Mouse (Mus musculus): ENCODE measurements around the gene Lsm2. TPM values are rescaled to one million over a fixed set of nuclear protein-coding genes. Genes with fewer than 3 reads are reported as not detected.
"Not testable (repeated sequence)": the region's sequence is repeated elsewhere in the genome, so short reads cannot be mapped to it uniquely, and the experiment has no call there.

The Lsm2 gene
- total and polyA plus RNA-seq, 2 experiments from 2014 or later, result 29.1 to 111 TPM

DNA sequence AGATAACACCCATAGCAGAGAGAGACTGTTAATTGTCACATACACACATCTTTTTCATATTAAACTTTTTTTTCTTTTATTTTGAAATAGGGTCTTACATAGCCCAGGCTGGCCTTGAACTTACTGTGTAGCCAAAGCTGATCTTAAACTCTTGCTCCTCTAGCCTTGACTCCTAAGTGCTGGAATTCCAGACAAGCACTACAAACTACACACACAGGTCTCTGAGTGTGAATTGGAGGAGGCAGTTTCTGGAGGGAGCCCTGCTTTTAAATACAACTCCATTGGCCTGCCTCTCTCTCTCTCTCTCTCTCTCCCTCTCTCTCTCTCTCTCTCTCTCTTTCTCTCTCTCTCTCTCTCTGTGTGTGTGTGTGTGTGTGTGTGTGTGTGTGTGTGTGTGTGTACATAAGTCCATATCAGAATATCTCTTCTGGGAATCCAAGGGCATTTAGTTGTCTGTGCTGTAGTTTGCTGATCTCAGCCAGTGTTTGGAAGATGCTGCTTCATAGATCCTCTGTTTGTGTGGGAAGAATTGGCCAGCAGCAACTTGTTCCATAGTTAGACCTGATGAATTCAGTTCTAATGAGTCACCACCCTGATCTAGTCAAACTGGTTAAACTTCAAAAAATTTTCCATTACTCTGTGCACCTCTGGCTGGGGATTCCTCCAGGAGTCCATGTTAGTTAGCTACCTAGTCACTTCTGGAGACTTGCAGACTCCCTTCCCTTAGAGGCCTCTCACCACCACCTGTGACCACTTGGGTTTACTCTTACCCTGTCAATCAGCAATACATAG is 20.8 kb upstream of the Lsm2 start:
- H3K27ac ChIP-seq (ENCODE audit: low read depth, low read length), result no peak overlapping the region
- no peak overlapping the region for H3K4me2 ChIP-seq (ENCODE audit: low read depth)
- H3K9me3 ChIP-seq (ENCODE audit: low read length), result no peaks in the 10 kb centered on the region
- no peak for ATAC-seq
- no peak overlapping the region for H3K4me3 ChIP-seq (ENCODE audit: low read depth, low read length)
- no peak overlapping the region for H3K9ac ChIP-seq
- no peak for DNase-seq
- H3K36me3 ChIP-seq (ENCODE audit: insufficient read depth), result no peaks in the 10 kb centered on the region
- no peaks in the 10 kb centered on the region for H3K4me1 ChIP-seq (ENCODE audit: insufficient read depth)
- no peak for TF ChIP-seq CTCF (IDR thresholded peaks at IDR 0.05; ENCODE audit: low read depth)
- peaks cover 3% of the 10 kb centered on the region for H3K27me3 ChIP-seq (ENCODE audit: insufficient read depth, low read length)

GRCm38 (mm10) chr17:34962125-34962524 is 19.5 kb upstream of the Lsm2 start:
- no peaks in the 10 kb centered on the region for H3K36me3 ChIP-seq (ENCODE audit: insufficient read depth)
- no peaks in the 10 kb centered on the region for H3K9me3 ChIP-seq (ENCODE audit: low read length)
- H3K4me3 ChIP-seq (ENCODE audit: low read depth, low read length), result no peak overlapping the region
- no peak for DNase-seq
- H3K4me1 ChIP-seq (ENCODE audit: insufficient read depth), result no peaks in the 10 kb centered on the region
- TF ChIP-seq CTCF (IDR thresholded peaks at IDR 0.05; ENCODE audit: low read depth), result no peak
- no peak overlapping the region for H3K27ac ChIP-seq (ENCODE audit: low read depth, low read length)
- WGBS, result 39% methylated on average over 3 of the region's 3 CpGs
- peaks cover 3% of the 10 kb centered on the region for H3K27me3 ChIP-seq (ENCODE audit: insufficient read depth, low read length)
- no peak for ATAC-seq
- H3K4me2 ChIP-seq (ENCODE audit: low read depth), result no peak overlapping the region
- H3K9ac ChIP-seq, result no peak overlapping the region

DNA sequence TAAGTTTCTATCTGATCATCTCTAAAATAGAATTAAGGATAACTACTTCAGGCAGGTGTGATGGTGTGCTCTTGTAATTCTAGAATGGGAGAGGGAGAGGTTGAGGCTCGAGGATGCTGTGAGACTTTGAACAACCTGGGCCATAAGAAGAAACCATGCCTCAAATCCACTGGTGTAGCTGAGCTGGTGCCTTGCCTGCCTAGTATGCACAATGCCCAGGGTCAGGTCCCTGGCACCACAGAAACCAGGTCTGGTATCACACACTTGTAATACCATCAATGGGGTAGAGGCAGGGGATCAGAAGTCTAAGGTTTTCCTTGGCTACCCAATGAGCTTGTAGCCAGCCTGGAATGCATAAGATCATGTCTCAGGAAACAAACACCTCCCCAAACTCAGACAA is 18.8 kb upstream of the Lsm2 start:
- Histone ChIP-seq H3K27ac (ENCODE audit: low read depth, low read length) (no peak overlapping the region), H3K4me3 (ENCODE audit: low read depth, low read length) (no peak overlapping the region), H3K27me3 (ENCODE audit: insufficient read depth, low read length) (peaks cover 3% of the 10 kb centered on the region), H3K4me1 (ENCODE audit: insufficient read depth) (no peaks in the 10 kb centered on the region), H3K4me2 (ENCODE audit: low read depth) (no peak overlapping the region), H3K9ac (no peak overlapping the region), H3K36me3 (ENCODE audit: insufficient read depth) (no peaks in the 10 kb centered on the region), H3K9me3 (ENCODE audit: low read length) (no peaks in the 10 kb centered on the region)
- no peak for DNase-seq
- WGBS, result 40% methylated on average over 1 of the region's 1 CpGs
- no peak for ATAC-seq
- no peak for TF ChIP-seq CTCF (IDR thresholded peaks at IDR 0.05; ENCODE audit: low read depth)

DNA sequence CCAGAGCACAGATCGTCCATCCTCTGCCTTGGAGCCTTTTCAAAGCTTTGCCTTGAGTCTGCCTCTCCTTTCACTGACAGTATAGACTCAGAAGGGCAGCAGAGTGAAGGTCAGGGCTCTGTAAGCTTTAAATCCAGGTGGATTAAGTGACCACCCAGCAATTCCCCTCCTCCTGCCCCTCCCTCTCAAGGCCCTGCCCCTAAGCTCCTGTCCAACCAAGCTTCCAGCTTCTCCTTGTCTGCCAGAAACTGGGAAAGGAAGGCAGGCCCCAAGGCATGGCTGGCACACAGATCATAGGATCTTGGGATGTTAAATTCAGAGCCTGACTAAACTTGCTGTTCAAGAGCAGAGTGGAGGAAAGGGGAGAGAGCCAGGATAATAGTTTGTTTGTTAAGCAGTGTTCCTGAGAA is 17.0 kb upstream of the Lsm2 start:
- H3K4me1 ChIP-seq (ENCODE audit: insufficient read depth), result no peaks in the 10 kb centered on the region
- no peak overlapping the region for H3K27ac ChIP-seq (ENCODE audit: low read depth, low read length)
- peaks cover 10% of the 10 kb centered on the region for H3K27me3 ChIP-seq (ENCODE audit: insufficient read depth, low read length)
- H3K4me2 ChIP-seq (ENCODE audit: low read depth), result no peak overlapping the region
- WGBS, result 20% methylated on average over 1 of the region's 1 CpGs
- H3K9ac ChIP-seq, result no peak overlapping the region
- TF ChIP-seq CTCF (IDR thresholded peaks at IDR 0.05; ENCODE audit: low read depth), result no peak
- H3K4me3 ChIP-seq (ENCODE audit: low read depth, low read length), result no peak overlapping the region
- no peaks in the 10 kb centered on the region for H3K36me3 ChIP-seq (ENCODE audit: insufficient read depth)
- no peaks in the 10 kb centered on the region for H3K9me3 ChIP-seq (ENCODE audit: low read length)
- ATAC-seq (no peak), DNase-seq (no peak)

- DNase-seq (no peak), ATAC-seq (no peak)
- WGBS, result 84% methylated on average over 5 of the region's 5 CpGs
- H3K9ac ChIP-seq, result no peak overlapping the region
- H3K27ac ChIP-seq (ENCODE audit: low read depth, low read length), result no peak overlapping the region
- H3K36me3 ChIP-seq (ENCODE audit: insufficient read depth), result no peaks in the 10 kb centered on the region
- no peaks in the 10 kb centered on the region for H3K9me3 ChIP-seq (ENCODE audit: low read length)
- no peak overlapping the region for H3K4me3 ChIP-seq (ENCODE audit: low read depth, low read length)
- H3K4me1 ChIP-seq (ENCODE audit: insufficient read depth), result no peaks in the 10 kb centered on the region
- H3K27me3 ChIP-seq (ENCODE audit: insufficient read depth, low read length), result peaks cover 7% of the 10 kb centered on the region
- no peak overlapping the region for H3K4me2 ChIP-seq (ENCODE audit: low read depth)
- no peak for TF ChIP-seq CTCF (IDR thresholded peaks at IDR 0.05; ENCODE audit: low read depth)
Measured at GRCm38 (mm10) chr17:34965627-34966026, 16.0 kb upstream of the Lsm2 start.

DNA sequence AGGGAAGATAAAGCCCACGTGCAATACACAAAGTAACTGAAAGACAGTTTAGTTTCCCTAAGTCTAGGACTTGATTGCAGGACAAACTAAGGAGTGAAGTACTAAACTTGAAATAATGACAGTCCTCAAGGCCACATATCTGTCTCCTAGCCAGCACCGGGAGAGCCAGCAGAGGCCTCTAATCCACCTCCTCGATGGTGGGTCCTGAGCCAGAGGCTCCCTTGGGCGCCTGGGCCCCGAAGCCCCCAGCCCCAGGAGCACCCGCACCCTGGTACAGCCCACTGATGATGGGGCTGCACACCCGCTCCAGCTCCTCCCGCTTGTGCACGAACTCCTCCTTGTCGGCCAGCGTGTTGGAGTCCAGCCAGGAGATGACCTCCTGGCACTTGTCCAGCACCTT is 11.8 kb upstream of the Lsm2 start, which contains the start of gene Gm20481:
TSS of gene Gm20481 (plus strand) at position 91 of the 400 bp plus-strand sequence.
- not testable (repeated sequence) for H3K4me3 ChIP-seq (ENCODE audit: low read depth, low read length); H3K9me3 ChIP-seq (ENCODE audit: low read length); H3K36me3 ChIP-seq (ENCODE audit: insufficient read depth); H3K4me2 ChIP-seq (ENCODE audit: low read depth); H3K9ac ChIP-seq; DNase-seq; H3K27ac ChIP-seq (ENCODE audit: low read depth, low read length); ATAC-seq; H3K27me3 ChIP-seq (ENCODE audit: insufficient read depth, low read length); H3K4me1 ChIP-seq (ENCODE audit: insufficient read depth)
- WGBS, result 72% methylated on average over 6 of the region's 11 CpGs

- WGBS, result 60% methylated on average over 2 of the region's 37 CpGs
- ATAC-seq; H3K36me3 ChIP-seq (ENCODE audit: insufficient read depth); H3K4me1 ChIP-seq (ENCODE audit: insufficient read depth); H3K4me2 ChIP-seq (ENCODE audit: low read depth); DNase-seq; H3K27me3 ChIP-seq (ENCODE audit: insufficient read depth, low read length); H3K4me3 ChIP-seq (ENCODE audit: low read depth, low read length); H3K27ac ChIP-seq (ENCODE audit: low read depth, low read length); H3K9me3 ChIP-seq (ENCODE audit: low read length); H3K9ac ChIP-seq: not testable (repeated sequence)
Measured at GRCm38 (mm10) chr17:34970850-34971249, 10.8 kb upstream of the Lsm2 start.

GRCm38 (mm10) chr17:34971694-34972068 is 10.0 kb upstream of the Lsm2 start:
- not testable (repeated sequence) for H3K4me1 ChIP-seq (ENCODE audit: insufficient read depth); H3K27me3 ChIP-seq (ENCODE audit: insufficient read depth, low read length); H3K36me3 ChIP-seq (ENCODE audit: insufficient read depth); DNase-seq; H3K27ac ChIP-seq (ENCODE audit: low read depth, low read length); H3K9me3 ChIP-seq (ENCODE audit: low read length); H3K9ac ChIP-seq
- ATAC-seq, result peak; percentile 68
- Histone ChIP-seq H3K4me2 (ENCODE audit: low read depth) (peak overlapping the region; percentile 51), H3K4me3 (ENCODE audit: low read depth, low read length) (peak overlapping the region; percentile 39)
- 0% methylated on average over 20 of the region's 43 CpGs for WGBS

- H3K4me1 ChIP-seq (ENCODE audit: insufficient read depth); H3K27me3 ChIP-seq (ENCODE audit: insufficient read depth, low read length); H3K36me3 ChIP-seq (ENCODE audit: insufficient read depth); H3K9me3 ChIP-seq (ENCODE audit: low read length); H3K9ac ChIP-seq; H3K27ac ChIP-seq (ENCODE audit: low read depth, low read length): not testable (repeated sequence)
- Histone ChIP-seq H3K4me2 (ENCODE audit: low read depth) (peak within 1 kb of the TSS; percentile 51), H3K4me3 (ENCODE audit: low read depth, low read length) (peak within 1 kb of the TSS; percentile 39)
- ATAC-seq, result peak; percentile 96
- DNase-seq, result peak; percentile 77
- WGBS, result under 1% methylated on average over 31 of the region's 33 CpGs
Measured at GRCm38 (mm10) chr17:34972069-34972749, 9.5 kb upstream of the Lsm2 start, which contains the start of the genes Hspa1a and Hspa1l. Gene Hspa1a, minus strand, starts transcription at chr17:34972156. Gene Hspa1l, plus strand, starts transcription at chr17:34972703.

Measured in forebrain, postnatal 0 days (tissue).